Mouse (Mus musculus) MEL (cell line): ENCODE data around the gene Efr3b.

ENCODE experiments used
- CTCF ChIP-seq, 3 experiments: IDR thresholded peaks in 2 of 3; conservative IDR thresholded peaks in 1 of 3; 2 replicates each; pipeline ENCODE4 v1.5.1; 2011 to 2012; ENCODE audit warnings: low read length in 3 of 3, low read depth in 2 of 3, mild to moderate bottlenecking in 2 of 3, improper control_type of control experiment in 1 of 3, inconsistent platforms in 1 of 3, mixed read lengths in 1 of 3, moderate library complexity in 1 of 3; ENCODE audit not compliant: control insufficient read depth in 1 of 3, insufficient read depth in 1 of 3, poor library complexity in 1 of 3, severe bottlenecking in 1 of 3
- EP300 ChIP-seq, 2 experiments: IDR thresholded peaks; 2 replicates each; pipeline ENCODE4 v1.6.1; 2011; ENCODE audit warnings: improper control_type of control experiment in 2 of 2, low read length in 2 of 2, low read depth in 1 of 2, mild to moderate bottlenecking in 1 of 2
- ETS1 ChIP-seq: IDR thresholded peaks from 2 replicates; pipeline ENCODE4 v1.6.1; 2012; ENCODE audit warnings: low read depth, mild to moderate bottlenecking, inconsistent platforms, low read length, improper control_type of control experiment, moderate library complexity
- GATA1 ChIP-seq: IDR thresholded peaks from 2 replicates; pipeline ENCODE4 v1.6.1; 2011; ENCODE audit warnings: low read depth, low read length, improper control_type of control experiment
- MAZ ChIP-seq: IDR thresholded peaks from 2 replicates; pipeline ENCODE4 v1.6.1; 2012; ENCODE audit warnings: low read depth, mild to moderate bottlenecking, inconsistent platforms, low read length, improper control_type of control experiment
- MXI1 ChIP-seq: IDR thresholded peaks from 2 replicates; pipeline ENCODE4 v1.6.1; 2011; ENCODE audit warnings: mild to moderate bottlenecking, low read depth, low read length, improper control_type of control experiment
- NRF1 ChIP-seq: IDR thresholded peaks from 2 replicates; pipeline ENCODE4 v1.6.1; 2014; ENCODE audit warnings: low read depth, mild to moderate bottlenecking, inconsistent platforms, low read length, improper control_type of control experiment, moderate library complexity; ENCODE audit not compliant: poor library complexity, insufficient read depth, severe bottlenecking
- POLR2A ChIP-seq, 2 experiments: IDR thresholded peaks; 2 replicates each; pipeline ENCODE4 v1.6.1; 2011 to 2012; ENCODE audit warnings: low read length in 2 of 2, mild to moderate bottlenecking in 2 of 2, control low read depth in 1 of 2, improper control_type of control experiment in 1 of 2, low read depth in 1 of 2, moderate library complexity in 1 of 2; ENCODE audit not compliant: control insufficient read depth in 1 of 2, insufficient read depth in 1 of 2, poor library complexity in 1 of 2
- TAL1 ChIP-seq: IDR thresholded peaks from 2 replicates; pipeline ENCODE4 v1.6.1; 2012; ENCODE audit warnings: mild to moderate bottlenecking, inconsistent platforms, low read length, moderate library complexity, mixed read lengths
- TCF12 ChIP-seq: IDR thresholded peaks from 2 replicates; pipeline ENCODE4 v1.6.1; 2014; ENCODE audit warnings: low read depth, mild to moderate bottlenecking, inconsistent platforms, low read length, improper control_type of control experiment, moderate library complexity
- USF1 ChIP-seq: IDR thresholded peaks from 2 replicates; pipeline ENCODE4 v1.6.1; 2014; ENCODE audit warnings: low read depth, mild to moderate bottlenecking, inconsistent platforms, low read length, improper control_type of control experiment, moderate library complexity
- USF2 ChIP-seq, 2 experiments: IDR thresholded peaks; 2 replicates each; pipeline ENCODE4 v1.6.1; 2011 to 2012; ENCODE audit warnings: improper control_type of control experiment in 2 of 2, low read length in 2 of 2, borderline replicate concordance in 1 of 2, inconsistent platforms in 1 of 2, low read depth in 1 of 2, mild to moderate bottlenecking in 1 of 2; ENCODE audit not compliant: insufficient read depth in 1 of 2

- no peak for TF ChIP-seq CTCF (IDR thresholded peaks at IDR 0.05 in 2 of 3, conservative IDR thresholded peaks at IDR 0.05 in 1 of 3; ENCODE audit: control insufficient read depth in 1 of 3, insufficient read depth in 1 of 3, low read depth in 2 of 3, low read length in 3 of 3, poor library complexity in 1 of 3, severe bottlenecking in 1 of 3)
- no peak for TF ChIP-seq POLR2A (IDR thresholded peaks at IDR 0.05; ENCODE audit: control insufficient read depth in 1 of 2, insufficient read depth in 1 of 2, low read depth in 1 of 2, low read length in 2 of 2, poor library complexity in 1 of 2)
- TF ChIP-seq TCF12 = no peak
- TF ChIP-seq EP300 (IDR thresholded peaks at IDR 0.05; ENCODE audit: low read depth in 1 of 2, low read length in 2 of 2) = no peak
- TF ChIP-seq MXI1 = no peak
- TF ChIP-seq NRF1 = no peak
- TF ChIP-seq ETS1 = no peak
- no peak for TF ChIP-seq TAL1
- no peak for TF ChIP-seq USF2 (IDR thresholded peaks at IDR 0.05; ENCODE audit: borderline replicate concordance in 1 of 2, insufficient read depth in 1 of 2, low read depth in 1 of 2, low read length in 2 of 2)
- TF ChIP-seq GATA1 = no peak
- no peak for TF ChIP-seq USF1
- no peak for TF ChIP-seq MAZ
Measured at GRCm38 (mm10) chr12:3947503-3947902, 91.2 kb downstream of the Efr3b start.
